Mouse (Mus musculus) spleen, adult 12 weeks (tissue): ENCODE measurements around the gene 1700017B05Rik.
"Not testable (repeated sequence)": the region's sequence is repeated elsewhere in the genome, so short reads cannot be mapped to it uniquely, and the experiment has no call there.

ENCODE experiments used
- DNase-seq: peaks from one replicate; pipeline ENCODE4 v3.0.0; 2022; ENCODE audit warnings: low spot score

Gene 1700017B05Rik

DNA sequence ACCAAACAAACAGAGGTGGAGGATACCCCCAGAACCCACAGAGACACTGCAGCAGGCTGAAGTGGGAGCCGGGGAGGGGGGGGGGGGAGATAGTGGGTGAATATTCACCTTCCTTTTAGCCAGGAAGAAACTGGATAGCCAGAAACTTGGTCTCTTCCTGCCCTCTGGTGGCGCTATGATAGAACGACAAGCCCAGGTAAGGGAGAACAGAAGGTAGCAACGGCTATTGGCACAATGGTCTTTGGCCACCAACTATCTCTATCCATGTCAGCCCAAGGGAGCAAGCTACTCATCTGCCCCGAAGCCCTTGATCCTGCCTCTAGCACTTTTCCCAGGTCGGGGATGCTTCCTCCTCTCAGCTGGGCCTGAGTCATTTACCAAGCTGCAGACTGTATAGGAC, 42.1 kb downstream of the 1700017B05Rik start:
- no peak for DNase-seq

DNA sequence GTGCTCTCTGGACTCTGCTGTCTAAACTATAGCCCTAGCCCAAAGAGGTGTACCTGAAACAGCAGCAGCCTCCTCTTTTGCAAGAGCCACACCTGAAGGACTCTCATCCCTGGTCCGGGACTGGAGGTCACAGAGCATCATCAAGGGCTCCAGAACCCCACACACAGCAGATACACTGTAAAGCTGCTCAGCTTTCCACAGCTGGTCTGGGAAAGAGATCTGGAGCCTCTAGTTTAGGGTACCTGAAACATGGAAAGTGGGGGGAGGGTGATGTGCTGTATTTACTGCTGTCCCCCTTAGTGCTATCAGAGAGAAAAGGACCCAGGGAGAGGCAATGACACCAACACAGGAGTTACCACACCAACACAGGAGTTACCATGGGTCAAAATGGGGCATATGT, 42.9 kb downstream of the 1700017B05Rik start:
- no peak for DNase-seq

DNA sequence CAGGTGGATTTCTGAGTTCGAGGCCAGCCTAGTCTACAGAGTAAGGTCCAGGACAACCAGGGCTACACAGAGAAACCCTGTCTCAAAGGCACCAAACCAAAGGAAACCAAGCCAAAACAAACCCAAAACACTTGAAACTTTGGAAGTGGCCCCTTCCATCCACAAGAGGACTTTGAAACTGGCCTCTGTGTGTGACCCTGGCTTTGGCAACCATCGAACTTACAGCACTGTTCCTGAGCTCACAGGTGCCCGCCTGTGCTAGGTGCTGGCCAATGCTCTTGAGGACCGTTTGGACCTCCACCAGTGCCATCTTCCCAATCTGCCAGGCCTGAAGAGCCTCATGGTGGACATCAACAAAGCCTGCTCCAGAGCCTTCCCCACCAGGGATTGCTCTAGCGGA, 43.6 kb downstream of the 1700017B05Rik start:
- no peak for DNase-seq

DNA sequence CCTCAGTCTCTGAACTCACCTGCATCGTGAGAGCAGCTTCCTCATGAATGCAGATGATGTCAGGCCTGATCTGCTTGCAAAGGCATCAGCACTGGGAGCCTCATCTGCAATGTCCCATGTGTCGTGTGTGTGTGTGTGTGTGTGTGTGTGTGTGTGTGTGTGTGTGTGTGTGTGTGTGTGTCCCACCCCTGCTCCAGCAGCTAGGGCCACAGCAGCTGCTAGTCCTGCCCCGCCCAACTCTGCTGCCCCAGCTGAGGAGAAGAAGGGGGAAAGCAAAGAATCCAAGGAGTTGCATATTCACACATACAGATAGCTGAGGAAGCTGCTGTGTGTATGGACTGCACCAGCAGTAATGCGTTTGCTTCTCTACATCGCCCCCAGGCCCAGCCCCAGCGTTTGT, 45.2 kb downstream of the 1700017B05Rik start:
- no peak for DNase-seq

DNA sequence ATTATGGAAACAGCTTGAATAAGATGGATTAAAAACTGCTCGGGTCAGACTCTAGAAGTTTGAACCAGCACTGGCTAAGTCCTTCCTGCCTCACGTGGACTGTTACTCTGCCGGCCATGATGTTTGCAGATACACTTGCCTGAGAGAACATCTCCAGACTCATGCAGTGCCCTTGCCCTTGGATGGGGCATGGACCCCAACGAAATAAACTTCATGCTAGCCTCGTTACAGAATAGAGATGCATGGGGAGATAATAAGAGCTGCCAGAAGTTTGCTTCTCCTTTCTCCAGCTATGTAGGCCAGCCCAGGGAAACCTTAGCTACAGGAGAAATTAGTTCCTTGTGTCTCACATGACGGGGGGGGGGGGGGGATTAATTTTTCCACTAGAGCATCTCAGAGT, 47.9 kb downstream of the 1700017B05Rik start:
- DNase-seq = no peak

DNA sequence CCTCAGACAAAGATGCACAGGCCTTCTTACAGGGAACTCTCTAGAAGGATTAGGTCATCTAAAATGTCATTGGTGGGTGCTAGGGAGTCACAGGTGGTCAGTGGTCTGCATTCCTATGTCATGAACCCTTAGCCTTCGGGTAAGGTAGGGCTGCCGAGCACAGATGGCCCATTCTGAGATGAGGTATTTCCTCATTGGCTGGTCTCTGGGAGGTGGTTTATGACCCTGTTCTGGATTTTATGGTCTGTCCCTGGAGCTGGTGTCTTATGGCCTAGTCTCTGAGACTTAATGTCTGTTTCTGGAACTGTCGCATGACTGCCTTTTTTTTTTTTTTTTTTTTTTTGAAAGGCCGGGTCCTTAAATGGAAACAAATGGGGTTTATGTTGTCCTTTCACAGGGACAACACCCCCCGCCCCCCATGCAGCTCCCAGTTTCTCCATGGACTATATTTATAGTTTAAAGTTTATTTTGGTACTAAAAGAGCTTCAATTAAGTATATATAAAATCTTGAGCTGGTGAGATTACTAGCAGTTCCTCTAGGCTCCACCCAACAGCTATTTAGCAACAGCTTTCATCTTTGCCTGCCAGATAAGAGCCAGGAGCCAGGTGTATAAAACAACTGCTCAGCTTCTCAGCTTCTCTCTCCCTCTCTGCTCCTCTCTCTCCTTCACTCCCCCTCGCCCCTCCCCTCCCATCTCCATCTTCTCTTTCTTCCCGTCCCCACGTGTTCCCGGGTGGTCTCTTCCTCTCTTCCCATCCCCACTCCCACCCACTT, 49.8 kb downstream of the 1700017B05Rik start:
- DNase-seq = no peak

DNA sequence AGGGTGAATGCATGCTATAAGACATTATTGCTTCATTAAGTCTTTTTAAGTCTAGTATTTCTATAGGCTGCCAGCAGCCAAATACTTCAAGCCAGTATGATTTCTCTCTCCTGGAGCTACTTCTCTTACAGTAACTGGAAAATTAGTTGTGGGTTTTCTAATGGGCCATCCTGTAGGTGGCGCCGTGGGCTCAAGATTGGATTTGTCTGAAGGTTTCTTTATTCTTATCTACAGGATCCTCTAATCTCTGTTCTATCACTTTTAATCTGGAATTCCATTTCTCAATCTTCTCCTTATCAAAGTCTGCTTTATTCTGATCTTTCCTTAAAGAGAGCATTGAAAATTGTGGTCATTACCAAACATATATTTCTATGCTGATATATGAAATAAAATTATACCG, 53.1 kb downstream of the 1700017B05Rik start:
- no peak for DNase-seq

DNA sequence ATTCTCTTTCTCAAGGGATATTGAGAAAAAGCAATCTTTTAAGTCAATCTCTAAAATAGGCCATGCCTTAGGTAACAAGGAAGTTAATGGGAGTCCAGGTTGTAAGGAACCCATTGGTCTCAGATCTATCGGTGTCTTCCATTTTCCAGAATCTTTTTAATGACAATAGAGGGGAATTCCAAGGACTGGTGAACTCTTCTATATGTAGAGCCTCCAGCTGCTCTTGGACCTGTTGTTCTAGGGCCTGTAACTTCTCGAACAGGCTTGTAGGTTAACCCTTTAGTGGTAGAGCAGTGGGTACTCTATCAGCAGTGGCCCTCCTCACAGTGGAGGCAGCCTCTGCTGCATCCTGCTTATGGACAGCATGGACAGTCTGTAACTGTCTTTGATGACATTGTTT, 55.5 kb downstream of the 1700017B05Rik start:
- DNase-seq = no peak

DNA sequence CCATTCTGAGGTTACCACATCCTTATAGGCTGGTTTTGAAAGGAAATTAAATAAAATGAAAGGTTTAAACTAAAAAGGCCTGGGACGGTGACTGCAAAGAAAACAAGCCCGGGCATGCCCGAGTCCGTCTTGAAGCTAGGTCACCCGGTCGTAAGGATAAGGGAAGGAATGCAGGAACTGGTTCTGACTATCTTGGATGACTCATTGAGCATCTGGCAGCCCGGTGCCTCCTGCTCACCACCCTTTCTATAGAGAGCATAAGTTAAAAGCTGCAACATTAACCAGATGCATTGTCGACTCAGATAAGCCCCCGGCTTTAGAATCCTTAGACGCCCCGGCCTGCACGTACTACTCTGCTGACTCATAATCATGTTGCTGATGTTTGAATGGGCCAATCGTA, 58.8 kb downstream of the 1700017B05Rik start:
- not testable (repeated sequence) for DNase-seq
